Mouse (Mus musculus) limb, embryonic 15.5 days (tissue): ENCODE measurements at regions not wholly inside any gene's neighbourhood (a gene's known extent, or its start where the extent isn't known, plus 50 kb on each side); places are given as distances from the start of the nearest gene placed in this dataset.

Experiments
- ATAC-seq: fragments of 200-750 bp; cut with Nextera tagmentation; 2 replicates; pipeline ENCODE4 v1.8.0; 2017; ENCODE audit warnings: low read depth, moderate TSS enrichment; ENCODE audit not compliant: insufficient number of reproducible peaks, low FRiP score, low TSS enrichment
- H3K27ac ChIP-seq: fragments of 300-500 bp; sonication (generic); 2 replicates; pipeline ENCODE4 v1.5.1; 2015; ENCODE audit warnings: moderate library complexity, mild to moderate bottlenecking, inconsistent platforms
- H3K27me3 ChIP-seq: fragments of 300-500 bp; sonication (generic); 2 replicates; pipeline ENCODE4 v1.6.1; 2015; ENCODE audit warnings: inconsistent platforms
- H3K36me3 ChIP-seq: fragments of 300-500 bp; sonication (generic); 2 replicates; pipeline ENCODE4 v1.6.1; 2015; ENCODE audit warnings: inconsistent platforms
- H3K4me1 ChIP-seq: fragments of 300-500 bp; sonication (generic); 2 replicates; pipeline ENCODE4 v1.6.1; 2015; ENCODE audit warnings: inconsistent platforms
- H3K4me2 ChIP-seq: fragments of 300-500 bp; sonication (generic); 2 replicates; pipeline ENCODE4 v1.6.1; 2015; ENCODE audit warnings: mild to moderate bottlenecking, inconsistent platforms
- H3K4me3 ChIP-seq: fragments of 300-500 bp; sonication (generic); 2 replicates; pipeline ENCODE4 v1.5.1; 2015; ENCODE audit warnings: mild to moderate bottlenecking, inconsistent platforms
- H3K9ac ChIP-seq: fragments of 300-500 bp; sonication (generic); 2 replicates; pipeline ENCODE4 v1.6.1; 2015; ENCODE audit warnings: inconsistent platforms
- H3K9me3 ChIP-seq: fragments of 300-500 bp; sonication (generic); 2 replicates; pipeline ENCODE4 v1.6.1; 2016; ENCODE audit warnings: inconsistent platforms
- WGBS: fragments of 180-500 bp; shearing (Covaris S2); methylation state at CpG from one replicate; pipeline ENCODE4 v1.1.7; 2015; 5-methylcytosine and 5-hydroxymethylcytosine counted together

DNA sequence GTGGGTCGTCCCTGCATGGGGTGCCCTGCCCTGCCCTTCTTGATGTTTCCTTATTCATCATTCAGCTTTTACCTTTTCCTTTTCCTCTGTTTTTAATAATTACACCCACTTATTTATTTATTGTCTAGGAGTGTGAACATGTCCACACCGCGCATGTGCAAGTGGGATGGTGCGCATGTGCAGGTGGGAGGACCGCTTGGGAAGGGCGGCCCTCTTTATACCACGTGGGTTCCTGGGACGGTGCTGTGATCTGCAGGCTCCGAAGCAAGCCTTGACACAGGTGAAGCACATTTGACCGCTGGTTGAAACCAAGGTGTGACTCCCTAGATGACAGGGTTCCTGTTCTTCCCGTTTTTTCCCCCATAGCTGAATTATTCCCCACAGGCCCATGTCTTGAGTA, 60.0 kb downstream of the Syf2 start:
- Histone ChIP-seq H3K27ac (no peak overlapping the region), H3K4me3 (no peak overlapping the region), H3K4me1 (peaks cover 12% of the 10 kb centered on the region), H3K9me3 (no peaks in the 10 kb centered on the region), H3K36me3 (no peaks in the 10 kb centered on the region), H3K4me2 (no peak overlapping the region), H3K27me3 (peaks cover 11% of the 10 kb centered on the region), H3K9ac (no peak overlapping the region)
- WGBS = 85% methylated on average over 11 of the region's 11 CpGs
- ATAC-seq = no peak

DNA sequence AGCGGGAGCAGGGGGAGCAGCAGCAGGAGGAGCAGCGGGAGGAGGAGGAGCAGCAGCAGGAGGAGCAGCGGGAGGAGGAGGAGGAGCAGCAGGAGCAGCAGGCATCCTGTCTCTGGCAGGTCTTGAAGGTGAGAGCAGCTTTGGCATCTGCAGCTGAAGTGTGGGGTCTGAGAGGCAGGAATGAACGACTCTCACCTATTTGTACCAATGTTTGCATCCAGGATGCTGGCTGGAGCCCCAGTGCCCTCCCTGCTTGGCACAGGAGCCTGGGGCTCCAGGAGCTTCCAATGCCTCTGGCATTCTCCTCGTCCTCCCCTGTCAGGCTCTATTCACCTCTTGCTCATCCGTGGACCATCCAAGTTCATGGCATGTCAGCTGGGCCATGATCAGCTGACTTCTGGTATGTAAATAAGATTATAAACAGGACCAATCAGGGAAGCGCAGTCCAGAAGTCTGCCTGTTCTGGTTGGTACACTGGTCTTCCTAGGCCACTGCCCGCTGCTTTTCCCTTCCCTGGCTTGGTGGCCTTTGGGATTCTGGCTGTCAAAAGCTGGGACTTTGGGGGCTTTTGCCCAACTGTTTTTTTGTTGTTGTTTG, 62.9 kb downstream of the Syf2 start:
- Histone ChIP-seq H3K9me3 (no peaks in the 10 kb centered on the region), H3K4me3 (no peak overlapping the region), H3K4me1 (peaks cover 4% of the 10 kb centered on the region; the same call in 1 of the 2 replicates), H3K9ac (no peak overlapping the region), H3K27ac (no peak overlapping the region), H3K36me3 (no peaks in the 10 kb centered on the region), H3K27me3 (peaks cover 11% of the 10 kb centered on the region), H3K4me2 (no peak overlapping the region)
- WGBS = 59% methylated on average over 8 of the region's 8 CpGs
- ATAC-seq = no peak

DNA sequence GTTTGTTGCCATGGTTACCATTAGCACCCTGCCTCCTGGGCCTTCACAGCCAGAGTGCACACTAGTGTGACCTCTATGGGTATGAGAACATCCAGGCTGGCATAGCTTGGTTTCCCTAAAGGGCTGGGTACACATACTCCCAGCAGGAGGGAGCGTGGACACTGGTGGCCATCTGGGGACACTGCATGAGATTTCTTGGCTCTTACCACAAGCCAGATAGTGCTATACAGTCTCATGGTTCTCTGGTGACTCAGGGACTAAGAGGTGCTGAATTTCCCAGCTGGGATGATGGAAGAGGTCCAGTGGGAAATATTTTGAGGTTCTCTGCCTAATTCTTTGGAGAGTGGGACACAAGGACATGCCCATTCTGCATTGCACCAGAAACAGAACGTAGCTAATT, 63.5 kb downstream of the Syf2 start:
- H3K4me3 ChIP-seq = no peak overlapping the region
- no peaks in the 10 kb centered on the region for H3K9me3 ChIP-seq
- H3K4me2 ChIP-seq = no peak overlapping the region
- no peaks in the 10 kb centered on the region for H3K36me3 ChIP-seq
- no peak overlapping the region for H3K27ac ChIP-seq
- H3K4me1 ChIP-seq = peaks cover 8% of the 10 kb centered on the region
- ATAC-seq = no peak
- WGBS = 93% methylated on average over 2 of the region's 2 CpGs
- H3K27me3 ChIP-seq = peaks cover 11% of the 10 kb centered on the region
- H3K9ac ChIP-seq = no peak overlapping the region

DNA sequence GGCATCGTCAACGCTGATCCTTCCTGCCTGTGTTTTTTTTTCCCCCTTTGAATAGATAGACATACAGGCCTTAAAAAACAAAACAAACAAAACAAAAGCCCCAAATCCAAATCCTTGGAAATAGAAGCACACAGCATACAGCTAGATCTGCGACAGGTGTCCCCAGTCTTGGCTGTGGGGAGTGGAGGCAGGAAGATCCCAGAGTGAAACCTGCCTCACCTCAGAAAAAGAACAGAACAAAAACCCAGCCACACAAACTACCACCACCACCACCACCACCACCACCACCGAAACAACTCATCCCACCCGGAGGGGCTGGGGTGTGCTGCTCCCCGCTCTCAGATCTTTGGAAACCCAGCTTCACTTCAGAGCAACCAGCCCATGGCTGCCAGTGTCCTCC, 64.0 kb downstream of the Syf2 start:
- Histone ChIP-seq H3K9me3 (no peaks in the 10 kb centered on the region), H3K4me2 (no peak overlapping the region), H3K9ac (no peak overlapping the region), H3K27me3 (peaks cover 11% of the 10 kb centered on the region), H3K36me3 (no peaks in the 10 kb centered on the region), H3K27ac (no peak overlapping the region; the same call in 1 of the 2 replicates), H3K4me3 (no peak overlapping the region), H3K4me1 (peaks cover 11% of the 10 kb centered on the region)
- no peak for ATAC-seq
- WGBS = 91% methylated on average over 6 of the region's 6 CpGs

DNA sequence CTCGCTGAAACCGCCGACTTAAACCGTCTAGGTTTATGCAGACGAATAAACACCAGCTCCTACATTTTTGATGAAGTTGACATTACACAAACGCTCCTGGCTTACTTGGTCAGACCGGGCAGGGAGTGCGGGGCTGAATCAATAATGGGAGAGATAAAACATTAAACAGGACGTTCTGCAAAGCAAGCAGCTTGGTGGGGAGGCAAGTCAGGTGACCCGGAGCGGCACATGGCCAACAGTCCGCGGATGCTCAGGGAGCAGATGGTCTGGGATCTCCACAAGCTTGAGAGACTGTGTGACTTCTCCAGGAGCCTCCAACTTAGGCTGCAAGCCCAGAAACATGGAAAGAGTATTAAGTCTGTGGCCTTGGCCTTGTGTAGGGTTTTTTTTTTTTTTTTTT, 64.4 kb downstream of the Syf2 start:
- H3K4me2 ChIP-seq = no peak overlapping the region
- no peak overlapping the region for H3K9ac ChIP-seq
- H3K36me3 ChIP-seq = no peaks in the 10 kb centered on the region
- no peak overlapping the region; the same call in 1 of the 2 replicates for H3K27ac ChIP-seq
- peaks cover 11% of the 10 kb centered on the region for H3K27me3 ChIP-seq
- no peak for ATAC-seq
- WGBS = 63% methylated on average over 13 of the region's 13 CpGs
- no peaks in the 10 kb centered on the region for H3K9me3 ChIP-seq
- peaks cover 11% of the 10 kb centered on the region for H3K4me1 ChIP-seq
- no peak overlapping the region for H3K4me3 ChIP-seq

DNA sequence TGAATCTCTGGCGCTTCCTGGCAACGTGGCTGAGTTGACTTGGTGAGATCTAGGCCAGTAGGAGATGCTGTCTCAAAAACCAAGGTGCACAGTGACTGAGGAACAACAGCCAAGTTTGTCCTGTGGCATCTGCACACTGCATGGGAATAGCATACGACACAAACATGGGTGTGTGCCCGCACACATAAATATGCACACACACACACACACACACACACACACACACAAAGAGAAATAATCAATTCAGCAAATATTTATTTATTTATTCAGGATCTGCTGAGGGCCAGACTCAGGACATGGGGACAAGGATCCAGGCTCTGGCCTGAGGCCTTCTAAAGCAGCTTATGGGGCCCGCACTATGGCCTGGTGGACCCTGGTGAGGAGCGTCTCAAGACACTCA, 65.4 kb downstream of the Syf2 start:
- Histone ChIP-seq H3K36me3 (no peaks in the 10 kb centered on the region), H3K27me3 (peaks cover 11% of the 10 kb centered on the region)

DNA sequence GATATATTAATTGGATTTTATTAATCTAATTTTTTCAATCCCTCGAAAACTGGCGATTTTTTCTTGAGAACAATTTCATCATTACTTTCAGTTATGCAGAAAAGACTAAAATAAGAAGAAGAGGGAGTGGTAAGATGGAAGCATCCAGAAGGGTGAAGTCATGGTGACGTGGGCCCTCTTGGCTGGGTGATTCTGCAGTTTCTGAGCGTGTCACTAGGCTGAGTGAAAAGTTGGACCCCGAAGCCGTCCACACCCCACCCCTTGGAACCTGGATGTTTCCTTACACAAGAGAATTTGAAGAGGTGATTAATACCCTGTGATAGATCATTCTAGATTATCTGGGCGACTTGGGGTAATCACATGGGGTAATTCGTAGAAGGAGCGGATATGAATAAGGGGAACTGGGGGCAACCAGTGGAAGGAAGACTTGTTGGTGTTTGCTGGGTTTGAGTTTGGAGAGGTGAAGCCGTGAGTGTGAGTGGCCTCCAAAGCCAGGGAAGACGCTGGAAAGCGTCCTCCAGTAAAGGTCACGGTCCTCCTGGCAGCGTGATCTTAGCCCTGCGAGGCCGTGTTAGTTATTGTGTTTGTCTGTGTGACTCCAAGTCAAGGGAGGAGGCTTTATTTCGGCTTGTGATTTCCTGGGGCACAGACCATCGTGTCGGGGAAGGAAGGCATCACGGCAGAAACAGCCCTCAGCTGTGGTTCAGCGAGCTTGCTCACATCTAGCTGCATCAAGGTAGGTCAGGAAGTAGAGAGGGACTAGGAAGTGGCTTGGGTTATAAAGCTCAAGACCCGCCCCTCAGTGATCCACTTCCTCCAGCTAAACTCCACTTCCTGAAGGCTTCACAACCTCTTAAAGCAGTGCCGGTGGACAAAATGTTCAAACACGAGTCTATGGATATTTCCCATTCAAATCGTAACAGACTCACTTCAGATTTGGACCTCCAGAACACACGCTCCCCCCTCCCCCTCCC, 67.0 kb downstream of the Syf2 start:
- Histone ChIP-seq H3K4me3 (no peak overlapping the region), H3K4me1 (peaks cover 22% of the 10 kb centered on the region), H3K27ac (no peak overlapping the region), H3K9ac (no peak overlapping the region), H3K4me2 (no peak overlapping the region), H3K9me3 (no peaks in the 10 kb centered on the region), H3K36me3 (no peaks in the 10 kb centered on the region), H3K27me3 (peaks cover 11% of the 10 kb centered on the region; the same call in 1 of the 2 replicates)
- 89% methylated on average over 26 of the region's 26 CpGs for WGBS
- no peak for ATAC-seq

More for the DNA sequence above, 65.4 kb downstream of the Syf2 start:
- H3K4me1 ChIP-seq = peaks cover 11% of the 10 kb centered on the region
- 89% methylated on average over 6 of the region's 6 CpGs for WGBS
- no peak overlapping the region for H3K27ac ChIP-seq
- no peak overlapping the region for H3K4me3 ChIP-seq
- no peak overlapping the region for H3K4me2 ChIP-seq
- ATAC-seq = no peak
- H3K9me3 ChIP-seq = no peaks in the 10 kb centered on the region
- no peak overlapping the region for H3K9ac ChIP-seq

DNA sequence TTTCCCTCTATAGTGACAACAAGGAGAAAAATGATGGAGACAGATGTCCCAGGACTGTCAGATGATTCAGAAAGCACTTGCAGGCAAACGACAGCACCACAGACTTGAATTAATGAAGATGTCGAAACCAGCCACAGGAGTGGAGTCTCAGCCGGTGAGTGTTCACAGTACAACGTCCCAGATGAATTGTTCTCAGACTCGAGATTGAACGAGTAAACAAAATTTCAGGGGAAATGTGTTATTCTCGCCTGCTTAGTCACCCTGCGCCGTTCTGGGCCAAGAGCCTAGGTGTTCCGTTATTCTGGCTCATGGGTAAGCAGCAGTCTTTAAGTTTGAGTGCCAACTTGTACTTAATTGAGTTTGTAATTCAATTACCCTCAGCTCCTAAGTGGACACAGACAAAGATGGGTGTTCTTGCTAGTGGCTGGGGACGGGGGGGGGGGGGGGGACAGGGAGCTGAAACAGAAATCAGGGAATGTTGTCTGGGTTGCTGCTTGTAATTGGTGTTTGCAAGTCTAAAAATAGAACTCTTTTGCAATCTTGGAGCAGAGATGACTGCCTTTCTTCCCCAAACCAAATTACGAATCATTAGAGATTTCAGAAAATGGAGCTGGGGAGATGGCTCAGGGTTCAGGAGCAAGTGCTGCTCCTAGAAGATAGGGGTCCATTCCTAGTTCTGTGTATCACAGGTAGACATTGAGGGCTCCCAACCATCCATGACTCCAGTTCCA, 68.4 kb downstream of the Syf2 start:
- 52% methylated on average over 12 of the region's 12 CpGs for WGBS
- Histone ChIP-seq H3K36me3 (no peaks in the 10 kb centered on the region), H3K9ac (no peak overlapping the region), H3K4me1 (peaks cover 28% of the 10 kb centered on the region), H3K4me3 (no peak overlapping the region), H3K27ac (no peak overlapping the region), H3K27me3 (0 out of 2 replicates have a peak, but pooled peaks cover 1% of the 10 kb centered on the region), H3K9me3 (no peaks in the 10 kb centered on the region), H3K4me2 (no peak overlapping the region)
- no peak for ATAC-seq

DNA sequence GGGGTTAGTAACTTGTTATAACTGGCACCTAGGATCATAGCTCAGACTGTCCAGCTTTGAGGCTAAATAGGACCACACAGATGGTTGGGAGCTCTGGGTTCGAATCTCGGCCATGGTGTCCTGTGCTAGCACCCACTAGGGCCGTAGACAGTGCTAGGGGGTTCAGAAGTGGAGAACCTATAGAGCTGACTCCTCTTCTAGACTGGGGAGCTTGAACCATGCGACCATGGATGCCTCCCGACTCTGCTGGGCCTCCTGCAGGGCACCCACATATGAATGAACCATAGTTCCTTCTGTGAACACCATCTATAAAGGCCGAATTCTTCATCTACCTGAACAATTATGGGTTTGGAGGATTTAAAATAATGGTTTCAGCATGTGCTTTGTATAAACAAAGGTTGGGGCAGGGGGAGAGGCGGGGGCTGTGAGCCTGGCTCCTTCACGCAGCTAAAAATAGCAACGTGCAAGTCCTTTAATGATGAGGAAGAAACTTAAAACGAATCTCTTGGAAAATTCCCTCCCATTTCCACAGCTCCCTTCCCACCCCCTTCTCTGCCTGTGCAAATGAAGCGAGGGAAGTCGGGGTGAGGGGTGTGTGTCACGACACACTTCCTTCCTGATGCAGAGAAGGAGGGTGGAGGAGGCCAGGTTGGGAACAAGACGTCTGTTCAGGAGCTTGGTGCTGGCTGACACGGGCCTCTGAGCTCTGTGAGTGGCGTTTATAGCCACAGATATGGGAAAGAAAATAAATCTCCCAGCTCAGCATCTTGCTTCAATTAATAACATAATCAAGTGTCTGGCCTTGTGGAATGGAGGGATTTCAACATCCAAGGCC, 71.6 kb downstream of the Syf2 start:
- Histone ChIP-seq H3K36me3 (no peaks in the 10 kb centered on the region), H3K27ac (peak overlapping the region; percentile 87), H3K4me1 (peaks cover 24% of the 10 kb centered on the region), H3K27me3 (no peaks in the 10 kb centered on the region), H3K4me2 (peak overlapping the region; percentile 6; the same call in 1 of the 2 replicates), H3K9ac (no peak overlapping the region), H3K4me3 (no peak overlapping the region), H3K9me3 (no peaks in the 10 kb centered on the region)
- 22% methylated on average over 16 of the region's 16 CpGs for WGBS
- ATAC-seq = peak; percentile 80

DNA sequence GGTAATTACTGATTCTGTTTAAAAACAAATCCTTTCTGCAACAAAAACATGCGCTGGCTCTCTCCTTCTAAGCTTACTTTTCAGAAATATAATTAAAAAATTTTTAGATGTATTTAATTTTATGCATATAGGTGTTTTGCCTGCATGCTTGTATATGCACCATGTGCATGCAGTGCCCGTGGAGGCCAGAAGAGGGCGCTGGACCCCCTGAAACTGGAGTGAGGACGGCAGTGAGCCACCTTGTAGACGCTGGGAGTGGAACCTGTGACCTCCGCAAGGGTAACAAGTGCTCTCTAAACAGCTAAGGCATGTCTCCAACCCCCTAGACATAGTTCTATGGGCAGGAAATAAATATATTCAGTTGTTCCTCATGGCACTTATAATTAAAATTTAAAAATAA, 80.7 kb downstream of the Syf2 start:
- no peak for ATAC-seq
- 80% methylated on average over 6 of the region's 6 CpGs for WGBS
- no peak overlapping the region for H3K4me3 ChIP-seq

DNA sequence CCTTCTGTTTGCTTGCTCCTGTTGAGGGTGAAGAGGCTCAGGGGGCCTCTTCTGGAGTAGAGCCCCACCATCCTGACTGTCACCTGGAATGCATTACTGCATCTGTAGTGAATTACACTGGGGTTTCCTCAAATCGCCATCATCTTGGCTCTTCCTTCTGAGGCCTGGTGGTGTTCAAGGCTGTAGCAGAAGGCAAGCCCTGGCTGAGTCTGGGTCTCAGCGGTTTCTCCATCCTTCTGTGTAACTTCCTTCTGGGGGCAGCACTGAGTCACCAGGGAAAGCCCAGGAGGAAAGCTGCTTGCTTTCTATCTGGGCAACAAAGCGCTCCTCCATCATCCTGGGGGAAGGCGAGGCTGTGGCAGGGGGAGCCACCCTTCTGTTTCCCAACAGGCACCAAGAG, 82.2 kb downstream of the Syf2 start:
- Histone ChIP-seq H3K9me3 (no peaks in the 10 kb centered on the region), H3K9ac (no peak overlapping the region), H3K4me1 (peaks cover 24% of the 10 kb centered on the region), H3K27me3 (peaks cover 19% of the 10 kb centered on the region; the same call in 1 of the 2 replicates), H3K4me3 (no peak overlapping the region), H3K27ac (peak overlapping the region; percentile 18; the same call in 1 of the 2 replicates), H3K4me2 (no peak overlapping the region), H3K36me3 (no peaks in the 10 kb centered on the region)
- no peak for ATAC-seq
- 57% methylated on average over 4 of the region's 4 CpGs for WGBS

More for the DNA sequence above, 80.7 kb downstream of the Syf2 start:
- Histone ChIP-seq H3K9me3 (no peaks in the 10 kb centered on the region), H3K9ac (no peak overlapping the region), H3K4me2 (no peak overlapping the region), H3K27me3 (peaks cover 11% of the 10 kb centered on the region; the same call in 1 of the 2 replicates), H3K27ac (no peak overlapping the region), H3K36me3 (no peaks in the 10 kb centered on the region), H3K4me1 (peaks cover 26% of the 10 kb centered on the region)
